Mouse (Mus musculus) embryonic facial prominence, embryonic 14.5 days (tissue): ENCODE data around the gene Nqo2. TPM values are rescaled to one million over a fixed set of nuclear protein-coding genes. Genes with fewer than 3 reads are reported as not detected.

Experiments
- ATAC-seq: fragments of 200-750 bp; cut with Nextera tagmentation; 2 replicates; pipeline ENCODE4 v1.8.0; 2017; ENCODE audit warnings: low read depth, moderate number of reproducible peaks, moderate TSS enrichment
- DNase-seq: peaks from one replicate; pipeline ENCODE4 v3.0.0-alpha.2; 2015; ENCODE audit warnings: low spot score
- H3K27ac ChIP-seq: fragments of 300-500 bp; sonication (generic); replicated peaks from 2 replicates; pipeline ENCODE4 v1.5.1; 2014; ENCODE audit warnings: low read depth, mild to moderate bottlenecking, low read length, moderate library complexity
- H3K27me3 ChIP-seq: fragments of 300-500 bp; sonication (generic); replicated peaks from 2 replicates; pipeline ENCODE4 v1.6.1; 2014; ENCODE audit warnings: low read length; ENCODE audit not compliant: control insufficient read depth, insufficient read depth
- H3K36me3 ChIP-seq: fragments of 300-500 bp; sonication (generic); 2 replicates; pipeline ENCODE4 v1.6.1; 2014; ENCODE audit warnings: low read length, mixed read lengths; ENCODE audit not compliant: control insufficient read depth, insufficient read depth
- H3K4me1 ChIP-seq: fragments of 300-500 bp; sonication (generic); 2 replicates; pipeline ENCODE4 v1.6.1; 2014; ENCODE audit warnings: antibody characterized with exemption, low read length; ENCODE audit not compliant: control insufficient read depth, insufficient read depth
- H3K4me2 ChIP-seq: fragments of 300-500 bp; sonication (generic); 2 replicates; pipeline ENCODE4 v1.6.1; 2014; ENCODE audit warnings: low read depth, mild to moderate bottlenecking, low read length, moderate library complexity, mixed read lengths
- H3K4me3 ChIP-seq: fragments of 300-500 bp; sonication (generic); 2 replicates; pipeline ENCODE4 v1.5.1; 2014; ENCODE audit warnings: low read depth, mild to moderate bottlenecking, low read length
- H3K9ac ChIP-seq: fragments of 300-500 bp; sonication (generic); 2 replicates; pipeline ENCODE4 v1.6.1; 2014; ENCODE audit warnings: low read depth, mild to moderate bottlenecking, low read length, moderate library complexity, mixed read lengths
- H3K9me3 ChIP-seq: fragments of 300-500 bp; sonication (generic); 2 replicates; pipeline ENCODE4 v1.6.1; 2016; ENCODE audit warnings: low read length; ENCODE audit not compliant: control insufficient read depth
- WGBS: fragments of 180-500 bp; shearing (Covaris S2); extraction: QIAGEN DNeasy Blood & Tissue Kit; methylation state at CpG from one replicate; pipeline ENCODE4 v1.1.7; 2014; 5-methylcytosine and 5-hydroxymethylcytosine counted together
- polyA plus RNA-seq: library from polyadenylated mRNA; unstranded; fragments of >200 nt; fragmentation: Nextera tagmentation; extraction: Ambion mirVana; gene quantifications from 2 replicates; pipeline ENCODE4 v1.2.1, GENCODE M21; 2014

Gene Nqo2
- polyA plus RNA-seq: 20.0 and 22.0 TPM in 2 replicates

GRCm38 (mm10) chr13:33964206-33965046 is at the start of gene Nqo2:
Gene Nqo2 (plus strand): TSS chr13:33964687.
- Histone ChIP-seq H3K9ac (peak within 1 kb of the TSS; percentile 64), H3K36me3 (no peaks in the 10 kb centered on the region), H3K27ac (peak within 1 kb of the TSS; percentile 85), H3K4me2 (peak within 1 kb of the TSS; percentile 68), H3K27me3 (no peaks in the 10 kb centered on the region), H3K9me3 (no peaks in the 10 kb centered on the region), H3K4me3 (peak within 1 kb of the TSS; percentile 50), H3K4me1 (peaks cover 6% of the 10 kb centered on the region; the same call in 1 of the 2 replicates)
- peak; percentile 94 for ATAC-seq
- DNase-seq: peak; percentile 89
- 2% methylated on average over 18 of the region's 22 CpGs for WGBS

- H3K27ac ChIP-seq: no peak overlapping the region
- H3K4me3 ChIP-seq: no peak overlapping the region
- no peak overlapping the region for H3K4me2 ChIP-seq
- ATAC-seq: no peak
- WGBS: 94% methylated on average over 6 of the region's 6 CpGs
- H3K36me3 ChIP-seq: peaks cover 56% of the 10 kb centered on the region
- DNase-seq: no peak
- H3K9ac ChIP-seq: no peak overlapping the region
- H3K9me3 ChIP-seq: no peaks in the 10 kb centered on the region
- no peaks in the 10 kb centered on the region for H3K27me3 ChIP-seq
- H3K4me1 ChIP-seq: no peaks in the 10 kb centered on the region
Measured at GRCm38 (mm10) chr13:33921041-33921440, 43.4 kb upstream of the Nqo2 start.

GRCm38 (mm10) chr13:33921699-33922098 is 42.8 kb upstream of the Nqo2 start:
- Histone ChIP-seq H3K36me3 (peaks cover 53% of the 10 kb centered on the region), H3K9ac (no peak overlapping the region), H3K27ac (no peak overlapping the region), H3K4me1 (no peaks in the 10 kb centered on the region), H3K4me2 (no peak overlapping the region), H3K9me3 (no peaks in the 10 kb centered on the region), H3K4me3 (no peak overlapping the region), H3K27me3 (no peaks in the 10 kb centered on the region)
- ATAC-seq: no peak
- DNase-seq: no peak
- 81% methylated on average over 5 of the region's 5 CpGs for WGBS

- Histone ChIP-seq H3K4me2 (no peak overlapping the region), H3K27ac (no peak overlapping the region), H3K9me3 (no peaks in the 10 kb centered on the region), H3K27me3 (no peaks in the 10 kb centered on the region), H3K4me1 (no peaks in the 10 kb centered on the region), H3K4me3 (no peak overlapping the region), H3K9ac (no peak overlapping the region), H3K36me3 (peaks cover 20% of the 10 kb centered on the region)
- ATAC-seq (no peak), DNase-seq (no peak)
- 64% methylated on average over 2 of the region's 2 CpGs for WGBS
Measured at GRCm38 (mm10) chr13:33930281-33930680, 34.2 kb upstream of the Nqo2 start.

- no peak for DNase-seq
- Histone ChIP-seq H3K4me1 (no peaks in the 10 kb centered on the region; the same call in 1 of the 2 replicates), H3K36me3 (peaks cover 20% of the 10 kb centered on the region), H3K9ac (no peak overlapping the region), H3K27ac (no peak overlapping the region), H3K9me3 (no peaks in the 10 kb centered on the region), H3K4me3 (no peak overlapping the region), H3K4me2 (no peak overlapping the region), H3K27me3 (no peaks in the 10 kb centered on the region)
- 81% methylated on average over 3 of the region's 3 CpGs for WGBS
- ATAC-seq: no peak
Measured at GRCm38 (mm10) chr13:33930912-33931311, 33.6 kb upstream of the Nqo2 start.

GRCm38 (mm10) chr13:33934743-33935142 is 29.7 kb upstream of the Nqo2 start:
- WGBS: 60% methylated on average over 6 of the region's 6 CpGs
- H3K9ac ChIP-seq: peak overlapping the region; percentile 83; the same call in 1 of the 2 replicates
- H3K27me3 ChIP-seq: no peaks in the 10 kb centered on the region
- H3K27ac ChIP-seq: no peak overlapping the region
- peaks cover 9% of the 10 kb centered on the region; the same call in 1 of the 2 replicates for H3K4me1 ChIP-seq
- peak; percentile 30; the same call in 1 of the 2 replicates for ATAC-seq
- H3K9me3 ChIP-seq: no peaks in the 10 kb centered on the region
- peak overlapping the region; percentile 69 for H3K4me2 ChIP-seq
- peaks cover 7% of the 10 kb centered on the region; the same call in 1 of the 2 replicates for H3K36me3 ChIP-seq
- peak; percentile 23 for DNase-seq
- peak overlapping the region; percentile 63 for H3K4me3 ChIP-seq

- Histone ChIP-seq H3K4me1 (peaks cover 9% of the 10 kb centered on the region; the same call in 1 of the 2 replicates), H3K36me3 (no peaks in the 10 kb centered on the region), H3K4me3 (peak overlapping the region; percentile 63), H3K9me3 (no peaks in the 10 kb centered on the region), H3K4me2 (peak overlapping the region; percentile 69), H3K27me3 (no peaks in the 10 kb centered on the region), H3K27ac (peak overlapping the region; percentile 3; the same call in 1 of the 2 replicates), H3K9ac (peak overlapping the region; percentile 83)
- ATAC-seq (peak; percentile 87), DNase-seq (peak; percentile 76)
- WGBS: 0% methylated on average over 33 of the region's 44 CpGs
Measured at GRCm38 (mm10) chr13:33935465-33936181, 28.9 kb upstream of the Nqo2 start.

GRCm38 (mm10) chr13:33937151-33937550 is 27.3 kb upstream of the Nqo2 start:
- ATAC-seq: no peak
- Histone ChIP-seq H3K27ac (no peak overlapping the region), H3K36me3 (no peaks in the 10 kb centered on the region), H3K4me2 (no peak overlapping the region), H3K4me3 (no peak overlapping the region), H3K9me3 (no peaks in the 10 kb centered on the region), H3K9ac (no peak overlapping the region), H3K27me3 (no peaks in the 10 kb centered on the region), H3K4me1 (peaks cover 9% of the 10 kb centered on the region; the same call in 1 of the 2 replicates)
- DNase-seq: no peak
- 72% methylated on average over 5 of the region's 5 CpGs for WGBS
